Mouse (Mus musculus) duodenum, adult 2 months (tissue): ENCODE data around the gene Tssk2. TPM values are rescaled to one million over a fixed set of nuclear protein-coding genes. Genes with fewer than 3 reads are reported as not detected.

ENCODE experiments used
- polyA plus RNA-seq: library from polyadenylated mRNA; depleted of rRNA; stranded (reverse); fragments of >200 nt; gene quantifications from 2 replicates; pipeline ENCODE4 v1.2.3, GENCODE M21; 2012; ENCODE audit warnings: low replicate concordance; rRNA removed

Tssk2 gene
- polyA plus RNA-seq, result not detected in 2 replicates

GRCm38 (mm10) chr16:17898462-17898861, at the start of gene Tssk2, which contains the start of gene Dgcr2:
Gene Tssk2 (plus strand): TSS chr16:17898637.
Gene Dgcr2 (minus strand): TSS chr16:17898562.

GRCm38 (mm10) chr16:17891567-17891959, 6.9 kb upstream of the Tssk2 start, which contains the start of gene Gm20518:
Gene Gm20518 (minus strand): TSS chr16:17891671.

GRCm38 (mm10) chr16:17893923-17894322, 4.5 kb upstream of the Tssk2 start, which contains the start of gene Tssk1:
Gene Tssk1 (plus strand): TSS chr16:17894223.

GRCm38 (mm10) chr16:17911052-17911595, 12.7 kb downstream of the Tssk2 start, which contains the start of gene Ess2:
Gene Ess2 (minus strand): TSS chr16:17911348.

GRCm38 (mm10) chr16:17914307-17915249, 16.1 kb downstream of the Tssk2 start, which contains the start of gene Gsc2:
Gene Gsc2 (minus strand): TSS chr16:17915059.

GRCm38 (mm10) chr16:17928087-17928580, 29.7 kb downstream of the Tssk2 start, which contains the start of gene Slc25a1:
Gene Slc25a1 (minus strand): TSS chr16:17928219.

Other genes starting within 250 kb of the Tssk2 start
- gene Med15, start 165.7 kb upstream of the Tssk2 start, polyA plus RNA-seq, result 85.9 and 111 TPM in 2 replicates
- gene Klhl22, start 139.0 kb upstream of the Tssk2 start, polyA plus RNA-seq, result 24.2 and 34.0 TPM in 2 replicates
- gene Scarf2, start 101.4 kb upstream of the Tssk2 start, polyA plus RNA-seq, result 32.0 and 34.5 TPM in 2 replicates
- 0.05 TPM in 1 of 2 replicates, not detected in the other for gene B830017H08Rik, start 65.5 kb upstream of the Tssk2 start, polyA plus RNA-seq
- 9.6 and 13.0 TPM in 2 replicates for gene Car15, start 60.3 kb upstream of the Tssk2 start, polyA plus RNA-seq
- 0.96 and 1.7 TPM in 2 replicates for gene Gm20518, start 7.0 kb upstream of the Tssk2 start, polyA plus RNA-seq
- gene Tssk1, start 4.4 kb upstream of the Tssk2 start, polyA plus RNA-seq, result 0.05 TPM in 1 of 2 replicates, not detected in the other
- gene Dgcr2, start 75 bp upstream of the Tssk2 start, polyA plus RNA-seq, result 105 and 128 TPM in 2 replicates
- gene Ess2, start 12.7 kb downstream of the Tssk2 start, polyA plus RNA-seq, result 14.2 and 14.3 TPM in 2 replicates
- gene Gsc2, start 16.4 kb downstream of the Tssk2 start, polyA plus RNA-seq, result not detected in 2 replicates
- 321 and 435 TPM in 2 replicates for gene Slc25a1, start 29.6 kb downstream of the Tssk2 start, polyA plus RNA-seq
- not detected in 2 replicates for gene Vpreb2, start 81.8 kb downstream of the Tssk2 start, polyA plus RNA-seq
- gene Dgcr6, start 154.2 kb downstream of the Tssk2 start, polyA plus RNA-seq, result 67.4 and 199 TPM in 2 replicates
- gene Prodh, start 191.6 kb downstream of the Tssk2 start, polyA plus RNA-seq, result 50.2 and 81.1 TPM in 2 replicates
- 11.3 and 34.8 TPM in 2 replicates for gene Rtn4r, start 229.0 kb downstream of the Tssk2 start, polyA plus RNA-seq